8 mouse cellular contexts compared by ENCODE assay signal in the genomic region with DNA sequence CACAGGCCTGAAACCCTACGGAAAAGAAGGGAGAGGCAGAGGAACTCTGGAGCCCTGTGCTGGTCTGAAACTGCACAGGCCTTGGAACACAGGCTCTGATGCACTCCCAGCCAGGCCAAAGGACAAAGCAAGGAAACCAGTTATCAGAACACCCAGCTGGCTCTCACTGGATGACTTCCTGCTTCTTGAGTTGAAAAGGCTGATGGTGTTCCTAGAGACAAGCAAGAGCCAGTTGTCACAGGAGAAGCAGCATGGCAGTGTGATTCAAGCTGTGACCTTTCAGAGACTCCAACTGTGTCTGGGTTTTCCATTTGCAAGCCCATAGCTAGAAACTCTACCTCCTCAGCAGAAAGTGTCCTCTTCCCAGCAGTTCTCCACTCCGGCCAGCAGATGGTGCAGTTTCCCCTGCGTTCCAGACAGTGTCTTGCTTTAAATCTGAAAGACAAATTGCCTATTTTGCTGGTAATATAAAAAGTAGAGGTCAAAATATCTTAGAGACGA.
DNase-seq lines count a peak whose midpoint lies in the region; TF ChIP-seq lines count a peak whose summit lies in the region.

No protein-coding gene starts in this region.

- no peaks in the 10 kb centered on the region for H3K4me1 ChIP-seq in thymus, adult 2 months (replicated peaks; ENCODE audit: control insufficient read depth, insufficient read depth, low read length)
- H3K4me1 ChIP-seq in testis, adult 2 months (ENCODE audit: control insufficient read depth, insufficient read depth, low read length): no peaks in the 10 kb centered on the region

- H3K27ac ChIP-seq in thymus, adult 2 months (ENCODE audit: control insufficient read depth, insufficient read depth, low read length): no peak overlapping the region
- no peak overlapping the region for H3K27ac ChIP-seq in testis, adult 2 months (ENCODE audit: control insufficient read depth, insufficient read depth, low read depth, low read length)

- TF ChIP-seq CTCF in thymus, adult 2 months (IDR thresholded peaks at IDR 0.05; ENCODE audit: borderline replicate concordance, control insufficient read depth, extremely low read depth, insufficient read depth, low read length, poor library complexity): no peak
- peak; percentile 80; the same call in 1 of the 2 replicates for TF ChIP-seq CTCF in testis, adult 2 months (IDR thresholded peaks at IDR 0.05; ENCODE audit: control insufficient read depth, insufficient read depth, insufficient replicate concordance, low read depth, low read length)

- peak; percentile 37 for DNase-seq in thymus, adult 2 months
- DNase-seq in thymus, adult 18-20 months: no peak
- DNase-seq in embryo, embryonic 11 days: peak; percentile 74
- peak; percentile 97 for DNase-seq in heart, adult 11 months
- peak; percentile 24 for DNase-seq in kidney, adult 11 months
- peak; percentile 71 to 80 for DNase-seq in left cerebral cortex, postnatal 36 days (ENCODE audit: low spot score in 2 of 2)
- DNase-seq in naive thymus-derived CD4-positive, alpha-beta T cell, adult 2 months (ENCODE audit: low read depth): peak; percentile 19

- H3K27me3 ChIP-seq in thymus, adult 2 months (ENCODE audit: control insufficient read depth, insufficient read depth, low read length): no peaks in the 10 kb centered on the region
- H3K27me3 ChIP-seq in testis, adult 2 months (ENCODE audit: control insufficient read depth, insufficient read depth, low read length): no peaks in the 10 kb centered on the region

- no peak for TF ChIP-seq POLR2A in thymus, adult 2 months (IDR thresholded peaks at IDR 0.05; ENCODE audit: control insufficient read depth, extremely low read depth, insufficient read depth, low read length, poor library complexity)
- no peak for TF ChIP-seq POLR2A in testis, adult 2 months (IDR thresholded peaks at IDR 0.05; ENCODE audit: control insufficient read depth, low read depth, low read length)

- intact Hi-C loops in left cerebral cortex, postnatal 36 days (cut with DNase I): loop anchor here (10.0 kb wide), 1 partner anchor 251 kb away; no protein-coding TSS in a partner anchor

- WGBS in thymus, adult 2 months: 16% methylated on average over 4 of the region's 4 CpGs

- H3K36me3 ChIP-seq in thymus, adult 2 months (ENCODE audit: control insufficient read depth, insufficient read depth, low read length): no peaks in the 10 kb centered on the region
- H3K36me3 ChIP-seq in testis, adult 2 months (ENCODE audit: control insufficient read depth, insufficient read depth, low read length): no peaks in the 10 kb centered on the region

- H3K4me3 ChIP-seq in thymus, adult 2 months (ENCODE audit: control insufficient read depth, insufficient read depth, low read length): no peak overlapping the region
- H3K4me3 ChIP-seq in testis, adult 2 months (ENCODE audit: control insufficient read depth, low read depth, low read length): no peak overlapping the region; the same call in 1 of the 2 replicates

Comparison
In these comparisons a context has a peak if more than half of its experiments do, and no peak if none do; other contexts are left out.
1. DNase-seq: peak in thymus, adult 2 months (single experiment), embryo, embryonic 11 days (single experiment), heart, adult 11 months (single experiment), kidney, adult 11 months (single experiment), left cerebral cortex, postnatal 36 days (2 of 2) and naive thymus-derived CD4-positive, alpha-beta T cell, adult 2 months (single experiment); none in thymus, adult 18-20 months (0 of 2).